Mouse (Mus musculus): ENCODE measurements around the gene Gck. TPM values are rescaled to one million over a fixed set of nuclear protein-coding genes. Genes with fewer than 3 reads are reported as not detected.
A peak's percentile ranks its signal among the peaks of the same experiment; 100 is the strongest.
"Not testable (repeated sequence)": the region's sequence is repeated elsewhere in the genome, so short reads cannot be mapped to it uniquely, and the experiment has no call there.

The Gck gene
- total RNA-seq, 2 experiments from 2014 or later, result 0.29 to 1.3 TPM

- intact Hi-C loops (cut with DNase I; ENCODE audit: low total_unique reads), result no loop called here
- DNase-seq, result no peak
Measured at GRCm38 (mm10) chr11:5965865-5966264, 16.0 kb upstream of the Gck start.

- intact Hi-C loops (cut with DNase I; ENCODE audit: low total_unique reads), result no loop called here
- no peak for DNase-seq
Measured at GRCm38 (mm10) chr11:5960051-5960450, 10.2 kb upstream of the Gck start.

GRCm38 (mm10) chr11:5955546-5956276 is 5.8 kb upstream of the Gck start, which contains the start of gene Ykt6:
TSS of gene Ykt6 (plus strand) at chr11:5955693.
- DNase-seq, result peak; percentile 99
- intact Hi-C loops (cut with DNase I; ENCODE audit: low total_unique reads), result no loop called here

DNA sequence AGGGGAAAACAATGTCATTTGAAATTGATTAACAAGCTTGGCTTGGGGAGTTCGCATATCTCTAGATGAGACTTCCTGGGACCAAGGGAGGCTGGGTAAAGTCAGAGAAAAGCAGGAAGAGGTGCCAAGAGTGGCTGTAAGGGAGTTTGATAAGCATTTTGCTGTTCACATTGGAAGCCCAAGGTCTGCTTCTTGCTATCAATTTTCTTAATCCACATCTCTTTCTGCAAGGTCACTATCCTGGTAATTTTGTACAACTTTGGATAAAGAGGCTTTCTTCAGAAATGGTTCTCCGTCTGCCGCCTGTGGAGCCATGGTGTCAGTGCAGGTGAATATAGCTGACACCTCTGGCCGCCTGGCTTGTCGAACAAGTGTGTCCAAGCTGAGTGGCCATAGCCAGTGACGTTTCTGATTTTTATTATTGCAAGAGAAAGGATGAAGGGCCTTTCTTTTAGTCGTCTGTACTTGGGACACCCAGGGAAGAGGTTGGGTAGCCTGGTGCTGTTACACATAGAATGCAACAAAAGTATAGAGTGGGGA is 5.2 kb upstream of the Gck start:
- intact Hi-C loops (cut with DNase I; ENCODE audit: low total_unique reads), result no loop called here
- peak; percentile 42 for DNase-seq

DNA sequence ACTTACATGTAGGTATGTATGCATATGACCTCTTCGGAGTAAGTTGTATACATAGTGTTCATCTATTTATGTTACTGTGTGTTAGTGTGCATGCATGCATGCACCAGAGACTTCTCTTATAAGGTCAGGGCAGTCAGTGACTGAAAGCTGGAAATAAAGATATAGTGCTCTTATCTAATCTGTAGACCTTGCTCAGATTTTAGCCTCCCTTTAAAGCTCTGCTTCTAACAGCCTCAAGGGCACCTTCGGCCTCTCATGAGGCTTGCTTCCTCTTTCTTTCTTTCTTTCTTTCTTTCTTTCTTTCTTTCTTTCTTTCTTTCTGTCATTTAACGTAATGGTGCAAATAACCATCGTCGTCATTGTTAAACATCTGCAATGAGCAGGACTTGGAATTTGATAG is 4.6 kb upstream of the Gck start:
- intact Hi-C loops (cut with DNase I; ENCODE audit: low total_unique reads), result no loop called here
- no peak for DNase-seq

GRCm38 (mm10) chr11:5953130-5953765 is 3.4 kb upstream of the Gck start:
- DNase-seq, result no peak
- intact Hi-C loops (cut with DNase I; ENCODE audit: low total_unique reads), result no loop called here

DNA sequence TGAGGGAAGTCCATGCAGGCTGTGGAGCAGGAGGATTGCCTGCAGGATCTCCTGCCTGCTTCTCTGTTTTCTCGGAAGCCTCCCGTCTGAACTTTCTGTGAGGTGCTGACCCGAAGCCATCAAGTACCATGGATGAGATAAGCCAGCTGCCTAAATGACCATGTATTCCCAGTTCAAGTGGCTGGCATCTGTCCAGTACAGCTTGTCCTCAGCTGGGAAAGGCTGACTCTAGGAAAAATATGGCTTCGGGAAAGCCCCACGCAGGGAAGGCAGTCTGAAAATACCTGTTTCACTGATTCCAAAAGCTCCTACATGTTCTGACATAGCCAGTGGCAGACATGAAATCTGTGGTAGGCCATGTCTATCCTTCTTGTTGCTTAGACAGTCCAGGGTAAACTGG is 2.6 kb upstream of the Gck start:
- DNase-seq, result no peak

GRCm38 (mm10) chr11:5948546-5949250 is 1.2 kb downstream of the Gck start:
- no peak for DNase-seq
- intact Hi-C loops (cut with DNase I; ENCODE audit: low total_unique reads), result no loop called here

More for the DNA sequence above, 2.6 kb upstream of the Gck start:
- intact Hi-C loops (cut with DNase I; ENCODE audit: low total_unique reads), result no loop called here

GRCm38 (mm10) chr11:5947796-5948195 is 2.1 kb downstream of the Gck start:
- intact Hi-C loops (cut with DNase I; ENCODE audit: low total_unique reads), result no loop called here
- DNase-seq, result no peak

GRCm38 (mm10) chr11:5945096-5945495 is 4.8 kb downstream of the Gck start:
- intact Hi-C loops (cut with DNase I; ENCODE audit: low total_unique reads), result no loop called here
- DNase-seq, result no peak

DNA sequence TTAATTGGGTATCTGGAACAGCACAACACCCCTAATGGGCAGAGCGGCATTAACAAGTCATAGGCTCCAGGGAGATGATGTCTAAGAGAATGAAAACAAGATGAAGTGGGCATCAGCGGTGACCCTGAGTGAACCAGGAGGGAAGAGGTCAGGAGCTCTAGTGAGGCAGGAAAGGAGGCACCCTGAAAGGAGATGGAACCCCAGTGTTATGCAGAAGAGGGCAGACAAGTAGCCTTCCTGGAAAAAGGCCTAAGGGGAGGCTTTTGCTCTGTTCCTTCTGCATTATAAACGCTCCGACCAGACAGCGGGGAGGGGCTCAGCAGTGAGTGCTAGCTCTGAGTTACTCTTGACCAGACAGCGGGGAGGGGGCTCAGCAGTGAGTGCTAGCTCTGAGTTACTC is 6.9 kb downstream of the Gck start:
- no peak for DNase-seq
- intact Hi-C loops (cut with DNase I; ENCODE audit: low total_unique reads), result no loop called here

DNA sequence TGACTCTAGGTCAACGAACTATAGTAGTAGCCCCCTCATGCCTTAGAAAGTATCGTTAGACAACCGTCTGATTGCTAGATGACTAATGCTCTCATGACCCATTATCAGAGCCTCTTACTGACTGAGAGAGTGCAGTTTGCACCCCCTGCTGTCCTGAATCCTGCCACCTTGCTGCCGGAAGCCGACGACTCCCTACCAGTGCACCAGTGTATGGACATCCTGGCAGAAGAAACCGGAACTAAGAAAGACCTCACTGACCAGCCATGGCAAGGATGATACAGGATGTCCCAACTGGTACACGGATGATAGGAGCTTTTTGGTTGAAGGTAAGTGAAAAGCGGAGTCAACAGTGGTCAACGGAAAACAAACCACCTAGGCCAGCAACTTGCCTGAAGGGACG is 15.3 kb downstream of the Gck start:
- DNase-seq; intact Hi-C loops (cut with DNase I; ENCODE audit: low total_unique reads): not testable (repeated sequence)

- DNase-seq; intact Hi-C loops (cut with DNase I; ENCODE audit: low total_unique reads): not testable (repeated sequence)
Measured at GRCm38 (mm10) chr11:5931947-5932346, 17.9 kb downstream of the Gck start.

DNA sequence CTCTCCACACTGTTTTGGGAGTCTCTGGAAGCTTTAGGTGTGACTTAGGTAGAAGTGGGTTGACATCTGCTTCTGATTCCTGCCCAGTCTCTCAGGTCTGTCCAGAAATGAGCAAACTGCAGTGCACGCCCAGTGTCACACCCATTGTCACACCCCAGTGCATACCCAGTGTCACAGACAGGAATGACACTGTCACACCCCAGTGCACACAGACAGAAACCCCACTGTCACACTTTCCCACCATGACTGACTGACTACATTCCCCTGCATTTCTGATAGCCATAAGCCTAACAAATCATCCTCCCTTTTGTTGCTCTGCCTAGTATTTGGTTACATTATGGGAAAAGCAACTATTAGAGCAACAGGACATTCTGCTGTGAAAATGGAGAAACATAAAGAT is 19.3 kb downstream of the Gck start:
- DNase-seq, result no peak
- intact Hi-C loops (cut with DNase I; ENCODE audit: low total_unique reads), result no loop called here

GRCm38 (mm10) chr11:5926696-5927220 is 23.1 kb downstream of the Gck start:
- no peak for DNase-seq
- intact Hi-C loops (cut with DNase I; ENCODE audit: low total_unique reads), result no loop called here

- intact Hi-C loops (cut with DNase I; ENCODE audit: low total_unique reads), result no loop called here
- no peak for DNase-seq
Measured at GRCm38 (mm10) chr11:5924699-5925098, 25.2 kb downstream of the Gck start.

DNA sequence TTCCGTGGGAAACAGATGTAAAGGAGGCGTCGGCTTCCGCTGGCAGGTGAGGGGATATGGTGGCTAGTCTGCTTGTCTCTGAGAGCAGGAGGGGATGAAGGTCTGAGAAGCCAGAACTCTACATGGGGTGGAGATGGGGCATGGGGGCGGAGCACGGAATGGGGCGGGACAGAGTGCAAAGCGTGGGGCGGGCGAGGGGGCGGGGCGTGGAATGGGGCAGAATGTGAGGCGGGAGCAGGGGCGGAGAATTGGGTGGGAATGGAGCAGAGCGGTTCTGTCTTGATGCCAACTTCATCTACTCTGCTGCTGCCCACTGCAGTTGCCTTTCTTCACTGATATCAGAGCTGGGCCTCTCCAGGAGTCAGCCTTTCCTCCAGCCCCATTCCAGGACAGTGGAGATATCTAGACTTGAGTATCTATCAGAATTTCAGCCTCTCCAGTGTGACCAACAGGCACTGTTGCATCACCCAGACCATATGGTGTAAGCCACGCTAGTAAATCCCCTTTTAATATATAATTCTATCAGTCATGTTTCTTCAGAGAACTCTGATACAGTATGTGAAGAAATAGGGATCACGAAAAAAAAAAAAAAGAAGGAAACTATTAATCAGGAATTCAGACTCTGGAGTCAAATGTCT is 29.4 kb downstream of the Gck start:
- intact Hi-C loops (cut with DNase I; ENCODE audit: low total_unique reads), result no loop called here
- DNase-seq, result no peak

DNA sequence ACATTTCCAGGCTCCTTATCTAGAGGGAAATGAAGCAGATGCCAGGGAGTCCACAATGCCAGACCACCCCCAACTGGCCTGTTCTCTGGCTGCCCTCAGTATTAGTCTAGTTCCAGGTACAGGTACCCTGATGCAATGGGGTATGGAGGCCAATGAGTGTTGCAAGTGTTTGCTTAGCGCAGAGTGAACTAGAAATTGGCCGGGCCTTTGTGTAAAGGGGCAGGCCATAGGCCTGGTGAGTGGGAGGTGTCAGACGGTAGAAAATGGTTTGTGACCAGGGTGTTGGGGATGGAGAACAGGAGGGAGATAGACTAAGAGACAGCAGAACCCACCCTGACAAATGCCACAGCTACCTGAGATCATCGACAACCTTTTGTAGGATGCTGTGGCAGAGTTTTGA is 30.3 kb downstream of the Gck start:
- intact Hi-C loops (cut with DNase I; ENCODE audit: low total_unique reads), result no loop called here
- no peak for DNase-seq

DNA sequence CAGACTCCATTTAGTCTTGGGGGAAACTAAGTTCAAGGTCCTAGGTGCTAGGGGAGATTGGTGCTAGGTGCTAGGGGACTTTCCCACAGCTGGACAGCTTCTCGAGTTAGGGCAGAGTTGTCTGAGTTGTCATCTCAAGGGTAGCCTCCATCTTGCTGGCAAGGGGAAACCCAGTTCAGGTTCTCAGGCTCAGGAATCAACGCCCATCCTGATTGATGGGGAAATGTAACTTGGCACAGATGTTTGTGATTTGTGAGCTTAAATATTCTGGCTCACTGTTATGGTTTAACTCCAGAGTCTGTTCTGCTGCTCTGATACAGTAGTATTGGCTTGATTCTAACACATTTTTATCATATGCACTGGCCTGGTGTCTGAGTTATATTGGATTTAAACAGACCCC is 31.8 kb downstream of the Gck start:
- intact Hi-C loops (cut with DNase I; ENCODE audit: low total_unique reads), result no loop called here
- DNase-seq, result no peak

GRCm38 (mm10) chr11:5916178-5916548 is 33.7 kb downstream of the Gck start:
- DNase-seq, result no peak
- intact Hi-C loops (cut with DNase I; ENCODE audit: low total_unique reads), result no loop called here
